Mouse (Mus musculus): ENCODE results near the gene Fignl1. TPM values are rescaled to one million over a fixed set of nuclear protein-coding genes. Genes with fewer than 3 reads are reported as not detected.
A peak's percentile ranks its signal among the peaks of the same experiment; 100 is the strongest.

Fignl1 gene
- total and polyA plus RNA-seq, 3 experiments = 3.6 to 120 (median 97.4) TPM

- H3K9me3 ChIP-seq (replicated peaks) = no peaks in the 10 kb centered on the region
- peaks cover 44% of the 10 kb centered on the region for H3K27me3 ChIP-seq (ENCODE audit: insufficient read depth, low read length)
- no peak for DNase-seq (ENCODE audit: low spot score)
- peaks cover 47% of the 10 kb centered on the region for H3K4me1 ChIP-seq (ENCODE audit: insufficient read depth, low read depth, low read length)
- no peaks in the 10 kb centered on the region for H3K36me3 ChIP-seq (replicated peaks)
- H3K4me3 ChIP-seq (ENCODE audit: low read depth, low read length) = peak overlapping the region; percentile 50; the same call in 1 of the 2 replicates
- TF ChIP-seq TAL1 (conservative IDR thresholded peaks at IDR 0.05; ENCODE audit: low read depth, low read length) (no peak), GATA2 (IDR thresholded peaks at IDR 0.05; ENCODE audit: borderline replicate concordance, low read depth, low read length) (no peak), GATA1 (IDR thresholded peaks at IDR 0.05; ENCODE audit: borderline replicate concordance, low read length) (no peak)
- no peak for ATAC-seq (ENCODE audit: extremely low read depth, insufficient number of reproducible peaks, low FRiP score, poor library complexity, severe bottlenecking)
Observed at GRCm38 (mm10) chr11:11850476-11851267, 41.9 kb upstream of the Fignl1 start.

GRCm38 (mm10) chr11:11849513-11850311, 41.0 kb upstream of the Fignl1 start:
- ATAC-seq (ENCODE audit: extremely low read depth, insufficient number of reproducible peaks, low FRiP score, poor library complexity, severe bottlenecking) = peak; percentile 69
- Histone ChIP-seq H3K4me1 (ENCODE audit: insufficient read depth, low read depth, low read length) (peaks cover 47% of the 10 kb centered on the region), H3K27me3 (ENCODE audit: insufficient read depth, low read length) (peaks cover 44% of the 10 kb centered on the region), H3K4me3 (ENCODE audit: low read depth, low read length) (peak overlapping the region; percentile 50; the same call in 1 of the 2 replicates), H3K9me3 (replicated peaks) (no peaks in the 10 kb centered on the region), H3K36me3 (replicated peaks) (no peaks in the 10 kb centered on the region)
- no peak for TF ChIP-seq CTCF (IDR thresholded peaks at IDR 0.05; ENCODE audit: low read depth, low read length)
- no peak for TF ChIP-seq GATA1 (IDR thresholded peaks at IDR 0.05; ENCODE audit: borderline replicate concordance, low read length)
- no peak for TF ChIP-seq POLR2AphosphoS5 (IDR thresholded peaks at IDR 0.05; ENCODE audit: insufficient replicate concordance, low read depth, low read length)
- peak; percentile 83 for TF ChIP-seq TAL1 (conservative IDR thresholded peaks at IDR 0.05; ENCODE audit: low read depth, low read length)
- no peak for TF ChIP-seq GATA2 (IDR thresholded peaks at IDR 0.05; ENCODE audit: borderline replicate concordance, low read depth, low read length)
- no peak for DNase-seq (ENCODE audit: low spot score)

- peaks cover 55% of the 10 kb centered on the region for H3K27me3 ChIP-seq (ENCODE audit: insufficient read depth, low read length)
- H3K36me3 ChIP-seq (replicated peaks) = no peaks in the 10 kb centered on the region
- DNase-seq (ENCODE audit: low spot score) (no peak), ATAC-seq (ENCODE audit: extremely low read depth, insufficient number of reproducible peaks, low FRiP score, poor library complexity, severe bottlenecking) (no peak)
- H3K4me3 ChIP-seq (ENCODE audit: low read depth, low read length) = no peak overlapping the region
- peaks cover 58% of the 10 kb centered on the region for H3K4me1 ChIP-seq (ENCODE audit: insufficient read depth, low read depth, low read length)
- TF ChIP-seq POLR2AphosphoS5 (IDR thresholded peaks at IDR 0.05; ENCODE audit: insufficient replicate concordance, low read depth, low read length) (no peak), CTCF (IDR thresholded peaks at IDR 0.05; ENCODE audit: low read depth, low read length) (no peak), TAL1 (conservative IDR thresholded peaks at IDR 0.05; ENCODE audit: low read depth, low read length) (no peak), GATA2 (IDR thresholded peaks at IDR 0.05; ENCODE audit: borderline replicate concordance, low read depth, low read length) (no peak), GATA1 (IDR thresholded peaks at IDR 0.05; ENCODE audit: borderline replicate concordance, low read length) (no peak)
- no peaks in the 10 kb centered on the region for H3K9me3 ChIP-seq (replicated peaks)
Observed at GRCm38 (mm10) chr11:11848467-11848866, 39.7 kb upstream of the Fignl1 start.

- peaks cover 60% of the 10 kb centered on the region for H3K27me3 ChIP-seq (ENCODE audit: insufficient read depth, low read length)
- TF ChIP-seq POLR2AphosphoS5 (IDR thresholded peaks at IDR 0.05; ENCODE audit: insufficient replicate concordance, low read depth, low read length) (no peak), CTCF (IDR thresholded peaks at IDR 0.05; ENCODE audit: low read depth, low read length) (no peak), GATA1 (IDR thresholded peaks at IDR 0.05; ENCODE audit: borderline replicate concordance, low read length) (no peak), GATA2 (IDR thresholded peaks at IDR 0.05; ENCODE audit: borderline replicate concordance, low read depth, low read length) (no peak), TAL1 (conservative IDR thresholded peaks at IDR 0.05; ENCODE audit: low read depth, low read length) (no peak)
- H3K4me1 ChIP-seq (ENCODE audit: insufficient read depth, low read depth, low read length) = peaks cover 72% of the 10 kb centered on the region
- ATAC-seq (ENCODE audit: extremely low read depth, insufficient number of reproducible peaks, low FRiP score, poor library complexity, severe bottlenecking) (no peak), DNase-seq (ENCODE audit: low spot score) (no peak)
- no peak overlapping the region for H3K4me3 ChIP-seq (ENCODE audit: low read depth, low read length)
- no peaks in the 10 kb centered on the region for H3K9me3 ChIP-seq (replicated peaks)
- no peaks in the 10 kb centered on the region for H3K36me3 ChIP-seq (replicated peaks)
Observed at GRCm38 (mm10) chr11:11845044-11845443, 36.3 kb upstream of the Fignl1 start.

- Histone ChIP-seq H3K27me3 (ENCODE audit: insufficient read depth, low read length) (peaks cover 65% of the 10 kb centered on the region), H3K9me3 (replicated peaks) (no peaks in the 10 kb centered on the region), H3K4me3 (ENCODE audit: low read depth, low read length) (no peak overlapping the region), H3K36me3 (replicated peaks) (no peaks in the 10 kb centered on the region), H3K4me1 (ENCODE audit: insufficient read depth, low read depth, low read length) (peaks cover 72% of the 10 kb centered on the region)
- TF ChIP-seq TAL1 (conservative IDR thresholded peaks at IDR 0.05; ENCODE audit: low read depth, low read length) (no peak), GATA1 (IDR thresholded peaks at IDR 0.05; ENCODE audit: borderline replicate concordance, low read length) (no peak), POLR2AphosphoS5 (IDR thresholded peaks at IDR 0.05; ENCODE audit: insufficient replicate concordance, low read depth, low read length) (no peak), GATA2 (IDR thresholded peaks at IDR 0.05; ENCODE audit: borderline replicate concordance, low read depth, low read length) (no peak), CTCF (IDR thresholded peaks at IDR 0.05; ENCODE audit: low read depth, low read length) (no peak)
- ATAC-seq (ENCODE audit: extremely low read depth, insufficient number of reproducible peaks, low FRiP score, poor library complexity, severe bottlenecking) (no peak), DNase-seq (ENCODE audit: low spot score) (no peak)
Observed at GRCm38 (mm10) chr11:11844367-11844971, 35.7 kb upstream of the Fignl1 start.

- no peaks in the 10 kb centered on the region for H3K36me3 ChIP-seq (replicated peaks)
- H3K4me1 ChIP-seq (ENCODE audit: insufficient read depth, low read depth, low read length) = peaks cover 76% of the 10 kb centered on the region
- DNase-seq (ENCODE audit: low spot score) = no peak
- no peak for TF ChIP-seq CTCF (IDR thresholded peaks at IDR 0.05; ENCODE audit: low read depth, low read length)
- TF ChIP-seq TAL1 (conservative IDR thresholded peaks at IDR 0.05; ENCODE audit: low read depth, low read length) = peak; percentile 48
- H3K27me3 ChIP-seq (ENCODE audit: insufficient read depth, low read length) = peaks cover 52% of the 10 kb centered on the region
- H3K9me3 ChIP-seq (replicated peaks) = no peaks in the 10 kb centered on the region
- no peak overlapping the region for H3K4me3 ChIP-seq (ENCODE audit: low read depth, low read length)
- peak; percentile 51 for ATAC-seq (ENCODE audit: extremely low read depth, insufficient number of reproducible peaks, low FRiP score, poor library complexity, severe bottlenecking)
Observed at GRCm38 (mm10) chr11:11841590-11841989, 32.8 kb upstream of the Fignl1 start.
